Comparison of ENCODE assay signal across 30 mouse cellular contexts in the genomic region with DNA sequence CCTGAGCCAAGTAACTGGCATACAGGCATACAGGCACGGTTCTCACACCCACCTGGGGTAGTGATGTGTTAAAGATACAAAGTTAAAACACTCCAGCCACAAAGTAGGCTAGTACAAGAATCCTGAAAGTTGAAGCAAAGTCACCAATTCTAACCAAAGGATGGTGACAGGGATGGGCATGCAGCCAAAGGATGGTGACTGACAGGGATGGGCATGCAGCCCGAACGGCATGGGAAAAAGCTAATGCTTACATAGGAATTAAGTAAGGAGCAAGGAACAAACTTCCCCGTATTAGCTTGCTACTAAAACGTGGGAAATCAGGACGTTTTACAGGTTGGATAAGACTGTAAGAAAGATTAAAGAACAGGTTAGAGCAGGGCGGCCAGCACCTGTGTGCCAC. TPM values are rescaled to one million over a fixed set of nuclear protein-coding genes. Genes with fewer than 3 reads are reported as not detected.
DNase-seq lines count a peak whose midpoint lies in the region; ATAC-seq and TF ChIP-seq lines count a peak whose summit lies in the region.
"Had no signal": no experiment of that assay in that cellular context is flagged by ENCODE, and none has a peak within 500 bp of the region (broad histone marks: within the 10 kb centered on the region; RNA-seq: fewer than 3 reads in every experiment).

No protein-coding gene starts in this region.

- ATAC-seq in kidney, embryonic 15.5 days (replicated peaks; ENCODE audit: low FRiP score) = no peak
- no peak for ATAC-seq in midbrain, postnatal 0 days (ENCODE audit: low FRiP score)
- ATAC-seq in midbrain, embryonic 11.5 days (ENCODE audit: low FRiP score) = no peak
- ATAC-seq in neural tube, embryonic 15.5 days (ENCODE audit: low FRiP score) = no peak
- ATAC-seq: forebrain, embryonic 13.5 days; hindbrain, postnatal 0 days; lung, postnatal 0 days; Patski had no signal

- H3K4me2 ChIP-seq in kidney, embryonic 15.5 days = no peak overlapping the region
- no peak overlapping the region for H3K4me2 ChIP-seq in midbrain, postnatal 0 days (ENCODE audit: low read depth, low read length, poor library complexity, severe bottlenecking)
- H3K4me2 ChIP-seq in midbrain, embryonic 11.5 days = no peak overlapping the region
- no peak overlapping the region for H3K4me2 ChIP-seq in neural tube, embryonic 15.5 days
- H3K4me2 ChIP-seq: embryonic facial prominence, embryonic 13.5 days; forebrain, embryonic 13.5 days; heart, embryonic 11.5 days had no signal

- no peaks in the 10 kb centered on the region for H3K27me3 ChIP-seq in kidney, embryonic 15.5 days
- H3K27me3 ChIP-seq in midbrain, postnatal 0 days (ENCODE audit: insufficient read depth, low read length) = peaks cover 7% of the 10 kb centered on the region; the same call in 1 of the 2 replicates
- peaks cover 1% of the 10 kb centered on the region; the same call in 1 of the 2 replicates for H3K27me3 ChIP-seq in midbrain, embryonic 11.5 days (ENCODE audit: control insufficient read depth, insufficient read depth, low read length)
- peaks cover 4% of the 10 kb centered on the region for H3K27me3 ChIP-seq in neural tube, embryonic 15.5 days (replicated peaks)
- H3K27me3 ChIP-seq: CH12.LX, Patski had no signal

- H3K9me3 ChIP-seq in kidney, embryonic 15.5 days (replicated peaks) = no peaks in the 10 kb centered on the region
- H3K9me3 ChIP-seq in midbrain, postnatal 0 days (ENCODE audit: low read length) = no peaks in the 10 kb centered on the region
- no peaks in the 10 kb centered on the region for H3K9me3 ChIP-seq in midbrain, embryonic 11.5 days (ENCODE audit: control insufficient read depth, low read length)
- H3K9me3 ChIP-seq in neural tube, embryonic 15.5 days (replicated peaks) = no peaks in the 10 kb centered on the region
- H3K9me3 ChIP-seq: embryonic facial prominence, embryonic 13.5 days; forebrain, embryonic 13.5 days; G1E had no signal

- peaks cover 39% of the 10 kb centered on the region for H3K4me1 ChIP-seq in kidney, embryonic 15.5 days
- H3K4me1 ChIP-seq in midbrain, postnatal 0 days (ENCODE audit: insufficient read depth, low read length) = no peaks in the 10 kb centered on the region
- H3K4me1 ChIP-seq in midbrain, embryonic 11.5 days (ENCODE audit: control insufficient read depth, insufficient read depth, low read length) = no peaks in the 10 kb centered on the region
- peaks cover 5% of the 10 kb centered on the region for H3K4me1 ChIP-seq in neural tube, embryonic 15.5 days

- 0 out of 2 replicates have a peak overlapping the region, but pooled peaks have one; percentile 45 for H3K27ac ChIP-seq in kidney, embryonic 15.5 days
- H3K27ac ChIP-seq in midbrain, postnatal 0 days (ENCODE audit: low read depth, low read length) = no peak overlapping the region
- H3K27ac ChIP-seq in midbrain, embryonic 11.5 days (ENCODE audit: low read depth, low read length) = no peak overlapping the region
- H3K27ac ChIP-seq in neural tube, embryonic 15.5 days (replicated peaks) = no peak overlapping the region
- H3K27ac ChIP-seq: embryonic facial prominence, embryonic 13.5 days; forebrain, embryonic 13.5 days; hindbrain, postnatal 0 days; macrophage had no signal

- H3K36me3 ChIP-seq in kidney, embryonic 15.5 days = no peaks in the 10 kb centered on the region
- no peaks in the 10 kb centered on the region for H3K36me3 ChIP-seq in midbrain, postnatal 0 days (ENCODE audit: insufficient read depth, low read length)
- no peaks in the 10 kb centered on the region for H3K36me3 ChIP-seq in midbrain, embryonic 11.5 days (ENCODE audit: control insufficient read depth, insufficient read depth, low read length)
- H3K36me3 ChIP-seq in neural tube, embryonic 15.5 days = no peaks in the 10 kb centered on the region
- H3K36me3 ChIP-seq: embryonic facial prominence, embryonic 13.5 days; G1E had no signal

- H3K9ac ChIP-seq in kidney, embryonic 15.5 days = no peak overlapping the region
- no peak overlapping the region for H3K9ac ChIP-seq in midbrain, postnatal 0 days (replicated peaks; ENCODE audit: low read length, poor library complexity, severe bottlenecking)
- H3K9ac ChIP-seq in midbrain, embryonic 11.5 days (ENCODE audit: low read length) = no peak overlapping the region
- no peak overlapping the region for H3K9ac ChIP-seq in neural tube, embryonic 15.5 days (replicated peaks)
- H3K9ac ChIP-seq: embryonic facial prominence, embryonic 13.5 days; forebrain, embryonic 13.5 days had no signal

- TF ChIP-seq CTCF in midbrain, postnatal 0 days (IDR thresholded peaks at IDR 0.05) = no peak

- H3K4me3 ChIP-seq in kidney, embryonic 15.5 days (replicated peaks) = no peak overlapping the region
- H3K4me3 ChIP-seq in midbrain, postnatal 0 days (ENCODE audit: low read depth, low read length) = no peak overlapping the region
- no peak overlapping the region for H3K4me3 ChIP-seq in midbrain, embryonic 11.5 days (ENCODE audit: low read depth, low read length)
- no peak overlapping the region for H3K4me3 ChIP-seq in neural tube, embryonic 15.5 days (replicated peaks)
- H3K4me3 ChIP-seq: embryonic facial prominence, embryonic 13.5 days; forebrain, embryonic 13.5 days had no signal

- 61% methylated on average over 7 of the region's 7 CpGs for WGBS in kidney, embryonic 15.5 days
- 66% methylated on average over 7 of the region's 7 CpGs for WGBS in midbrain, postnatal 0 days
- WGBS in midbrain, embryonic 11.5 days = 77% methylated on average over 7 of the region's 7 CpGs
- WGBS in neural tube, embryonic 15.5 days = 73% methylated on average over 7 of the region's 7 CpGs

- peak; percentile 24 to 51 for DNase-seq in adrenal gland, postnatal 36 days
- no peak for DNase-seq in adrenal gland, adult 8-10 months
- DNase-seq in kidney, postnatal 14 days = no peak
- peak; percentile 15 for DNase-seq in midbrain, postnatal 0 days (ENCODE audit: low spot score)
- DNase-seq in midbrain, embryonic 11.5 days (ENCODE audit: low spot score, missing footprints) = no peak
- DNase-seq: B cell, adult 2 months; cerebellum, adult 2 months; cerebellum, postnatal 25 days; kidney, adult 18-20 months; kidney, postnatal 36 days; thymus, postnatal 14 days had no signal

RNA-seq across cellular contexts. Expression of a gene that starts 6.4 kb away (rescaled TPM):
- 1 to 10 TPM; 1.7 to 2.1 TPM for total RNA-seq in adrenal gland, postnatal 36 days (2021)
- total RNA-seq in adrenal gland, adult 8-10 months (2022) = 1 to 10 TPM; 1.3 to 2.3 (median 1.8) TPM
- 22.8 and 24.6 TPM in 2 replicates for polyA plus RNA-seq in kidney, embryonic 15.5 days (2015; fragmentation: Nextera tagmentation; extraction: Ambion mirVana)
- 1.9 and 2.3 TPM in 2 replicates for total RNA-seq in midbrain, postnatal 0 days (2014; rRNA removed)
- 0.90 and 1.5 TPM in 2 replicates for polyA plus RNA-seq in midbrain, postnatal 0 days (2015; fragmentation: Nextera tagmentation; extraction: Ambion mirVana)
- 4.0 and 5.5 TPM in 2 replicates for polyA plus RNA-seq in midbrain, embryonic 11.5 days (2014; fragmentation: Nextera tagmentation; extraction: Ambion mirVana)
- 1.1 and 3.6 TPM in 2 replicates for polyA plus RNA-seq in neural tube, embryonic 15.5 days (2015; fragmentation: Nextera tagmentation; extraction: Ambion mirVana)

RNA-seq across cellular contexts. Expression of a gene that starts 20.1 kb away (rescaled TPM):
- not detected for total RNA-seq in adrenal gland, postnatal 36 days (2021)
- not detected for total RNA-seq in adrenal gland, adult 8-10 months (2022)
- not detected in 2 replicates for polyA plus RNA-seq in kidney, embryonic 15.5 days (2015; fragmentation: Nextera tagmentation; extraction: Ambion mirVana)
- not detected in 2 replicates for total RNA-seq in midbrain, postnatal 0 days (2014; rRNA removed)
- not detected in 2 replicates for polyA plus RNA-seq in midbrain, postnatal 0 days (2015; fragmentation: Nextera tagmentation; extraction: Ambion mirVana)
- polyA plus RNA-seq in midbrain, embryonic 11.5 days (2014; fragmentation: Nextera tagmentation; extraction: Ambion mirVana) = not detected in 2 replicates
- polyA plus RNA-seq in neural tube, embryonic 15.5 days (2015; fragmentation: Nextera tagmentation; extraction: Ambion mirVana) = 0.35 TPM in 1 of 2 replicates, not detected in the other
- total RNA-seq: CH12.LX; G1E; gastrocnemius, adult 8-10 months; hematopoietic stem cell, adult 5-6 weeks; hindbrain, postnatal 0 days; layer of hippocampus, adult 8-10 months; left cerebral cortex, postnatal 25 days; monocyte, adult 5-6 weeks had no signal
- polyA plus RNA-seq: embryonic facial prominence, embryonic 13.5 days; forebrain, embryonic 13.5 days; G1E; heart, embryonic 11.5 days; heart, postnatal 0 days; hindbrain, postnatal 0 days; liver, embryonic 16.5 days; lung, postnatal 0 days; macrophage; small intestine, adult 2 months had no signal

RNA-seq across cellular contexts. Expression of a gene that starts 24.3 kb away (rescaled TPM):
- 10 to 100 TPM; 12.0 to 12.2 TPM for total RNA-seq in adrenal gland, postnatal 36 days (2021)
- 10 to 100 TPM; 13.2 to 27.1 (median 21.2) TPM for total RNA-seq in adrenal gland, adult 8-10 months (2022)
- 40.6 and 43.3 TPM in 2 replicates for polyA plus RNA-seq in kidney, embryonic 15.5 days (2015; fragmentation: Nextera tagmentation; extraction: Ambion mirVana)
- total RNA-seq in midbrain, postnatal 0 days (2014; rRNA removed) = 27.8 and 28.2 TPM in 2 replicates
- 51.6 and 58.8 TPM in 2 replicates for polyA plus RNA-seq in midbrain, postnatal 0 days (2015; fragmentation: Nextera tagmentation; extraction: Ambion mirVana)
- polyA plus RNA-seq in midbrain, embryonic 11.5 days (2014; fragmentation: Nextera tagmentation; extraction: Ambion mirVana) = 58.4 and 72.3 TPM in 2 replicates
- 52.6 and 60.0 TPM in 2 replicates for polyA plus RNA-seq in neural tube, embryonic 15.5 days (2015; fragmentation: Nextera tagmentation; extraction: Ambion mirVana)

Comparison
In these comparisons a context has a peak if more than half of its experiments do, and no peak if none do; other contexts are left out.
1. DNase-seq: peak in adrenal gland, postnatal 36 days (2 of 2) and midbrain, postnatal 0 days (single experiment); none in adrenal gland, adult 8-10 months (single experiment), kidney, postnatal 14 days (single experiment) and midbrain, embryonic 11.5 days (single experiment).